Mouse (Mus musculus) neural tube, embryonic 14.5 days (tissue): ENCODE data around the gene D16Ertd472e. TPM values are rescaled to one million over a fixed set of nuclear protein-coding genes. Genes with fewer than 3 reads are reported as not detected.
"Not testable (repeated sequence)": the region's sequence is repeated elsewhere in the genome, so short reads cannot be mapped to it uniquely, and the experiment has no call there.

Experiments used
- ATAC-seq: fragments of 200-750 bp; cut with Nextera tagmentation; 2 replicates; pipeline ENCODE4 v1.8.0; 2017; ENCODE audit warnings: low read depth, mild to moderate bottlenecking, moderate TSS enrichment, moderate library complexity
- H3K27ac ChIP-seq: fragments of 300-500 bp; sonication (generic); 2 replicates; pipeline ENCODE4 v1.5.1; 2014; ENCODE audit warnings: low read depth, mild to moderate bottlenecking, control low read depth, low read length, moderate library complexity, mixed read lengths
- H3K27me3 ChIP-seq: fragments of 300-500 bp; sonication (generic); 2 replicates; pipeline ENCODE4 v1.6.1; 2014; ENCODE audit warnings: low read length; ENCODE audit not compliant: control insufficient read depth, insufficient read depth
- H3K36me3 ChIP-seq: fragments of 300-500 bp; sonication (generic); 2 replicates; pipeline ENCODE4 v1.6.1; 2014; ENCODE audit warnings: low read length, mixed read lengths; ENCODE audit not compliant: control insufficient read depth, insufficient read depth
- H3K4me1 ChIP-seq: fragments of 300-500 bp; sonication (generic); 2 replicates; pipeline ENCODE4 v1.6.1; 2014; ENCODE audit warnings: low read length; ENCODE audit not compliant: control insufficient read depth, insufficient read depth
- H3K4me2 ChIP-seq: fragments of 300-500 bp; sonication (generic); 2 replicates; pipeline ENCODE4 v1.6.1; 2014; ENCODE audit warnings: mild to moderate bottlenecking, low read depth, low read length, control low read depth
- H3K4me3 ChIP-seq: fragments of 300-500 bp; sonication (generic); 2 replicates; pipeline ENCODE4 v1.5.1; 2014; ENCODE audit warnings: low read depth, low read length, control low read depth, mixed read lengths
- H3K9ac ChIP-seq: fragments of 300-500 bp; sonication (generic); replicated peaks from 2 replicates; pipeline ENCODE4 v1.6.1; 2014; ENCODE audit warnings: low read depth, mild to moderate bottlenecking, control low read depth, low read length, mixed read lengths
- H3K9me3 ChIP-seq: fragments of 300-500 bp; sonication (generic); 2 replicates; pipeline ENCODE4 v1.6.1; 2016; ENCODE audit warnings: low read length; ENCODE audit not compliant: control insufficient read depth
- WGBS: fragments of 180-500 bp; shearing (Covaris S2); extraction: QIAGEN DNeasy Blood & Tissue Kit; methylation state at CpG from one replicate; pipeline ENCODE4 v1.1.7; 2014; 5-methylcytosine and 5-hydroxymethylcytosine counted together
- polyA plus RNA-seq: library from polyadenylated mRNA; unstranded; fragments of >200 nt; fragmentation: Nextera tagmentation; extraction: Ambion mirVana; gene quantifications from 2 replicates; pipeline ENCODE4 v1.2.1, GENCODE M21; 2014

The D16Ertd472e gene
- polyA plus RNA-seq, 1 experiment from 2014 or later: 8.2 TPM

DNA sequence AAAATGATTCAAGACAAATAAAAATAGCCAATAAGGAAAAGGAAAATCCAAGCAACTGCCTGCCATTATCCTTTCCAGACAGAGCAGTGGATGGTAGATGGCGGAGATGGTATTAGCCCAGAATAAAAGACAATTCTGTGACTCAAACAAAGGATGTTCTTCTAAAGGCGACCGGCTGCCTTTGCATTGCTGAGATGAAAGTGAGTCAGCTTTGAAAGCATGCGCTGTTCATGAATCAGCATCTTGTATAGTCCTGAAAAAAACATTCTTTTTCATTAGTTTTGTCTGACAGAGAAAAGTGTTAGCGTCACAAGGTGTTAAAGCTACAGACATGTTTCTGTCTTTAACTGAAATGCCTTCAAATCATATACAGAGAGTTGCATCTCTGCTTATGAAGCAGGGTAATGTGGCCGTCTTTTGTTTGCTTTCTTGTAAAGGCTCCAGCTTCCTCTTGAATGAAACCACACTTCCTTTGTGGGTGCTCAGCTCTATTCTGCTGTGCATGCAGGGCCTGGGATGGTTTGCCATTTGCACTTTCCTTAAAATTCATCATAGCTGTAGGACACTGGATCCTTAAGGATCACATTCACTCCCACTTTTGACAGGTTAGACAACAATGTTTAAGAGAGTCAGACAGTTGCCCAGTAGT is 44.4 kb downstream of the D16Ertd472e start:
- H3K9ac ChIP-seq: no peak overlapping the region
- 35% methylated on average over 6 of the region's 6 CpGs for WGBS
- no peaks in the 10 kb centered on the region for H3K9me3 ChIP-seq
- H3K4me2 ChIP-seq: no peak overlapping the region
- H3K4me3 ChIP-seq: no peak overlapping the region
- no peaks in the 10 kb centered on the region for H3K27me3 ChIP-seq
- no peak for ATAC-seq
- H3K36me3 ChIP-seq: no peaks in the 10 kb centered on the region
- no peaks in the 10 kb centered on the region for H3K4me1 ChIP-seq
- H3K27ac ChIP-seq: no peak overlapping the region

DNA sequence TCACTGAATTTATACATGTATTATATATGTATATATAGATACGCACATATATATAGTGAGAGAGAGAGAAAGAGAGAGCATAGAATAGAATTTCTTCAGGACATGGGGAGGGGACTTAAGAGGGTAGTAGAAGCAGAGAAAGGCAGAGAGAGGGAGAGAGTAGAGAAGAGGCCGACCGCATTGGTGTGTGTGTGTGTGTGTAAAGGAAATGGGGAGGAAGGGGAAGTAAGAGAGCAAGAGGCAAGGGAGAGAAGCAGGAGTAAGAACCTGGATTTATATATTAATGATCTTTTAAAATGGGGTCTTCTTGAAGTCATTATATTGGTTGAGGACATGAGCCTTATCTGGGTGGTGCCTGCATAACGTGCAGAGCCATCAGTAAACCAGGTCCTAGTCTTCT is 53.5 kb downstream of the D16Ertd472e start:
- H3K36me3 ChIP-seq: no peaks in the 10 kb centered on the region
- no peaks in the 10 kb centered on the region for H3K4me1 ChIP-seq
- H3K27me3 ChIP-seq: no peaks in the 10 kb centered on the region
- H3K4me3 ChIP-seq: no peak overlapping the region
- no peak for ATAC-seq
- no peaks in the 10 kb centered on the region for H3K9me3 ChIP-seq
- 95% methylated on average over 4 of the region's 4 CpGs for WGBS
- H3K4me2 ChIP-seq: no peak overlapping the region
- H3K27ac ChIP-seq: no peak overlapping the region
- H3K9ac ChIP-seq: no peak overlapping the region

DNA sequence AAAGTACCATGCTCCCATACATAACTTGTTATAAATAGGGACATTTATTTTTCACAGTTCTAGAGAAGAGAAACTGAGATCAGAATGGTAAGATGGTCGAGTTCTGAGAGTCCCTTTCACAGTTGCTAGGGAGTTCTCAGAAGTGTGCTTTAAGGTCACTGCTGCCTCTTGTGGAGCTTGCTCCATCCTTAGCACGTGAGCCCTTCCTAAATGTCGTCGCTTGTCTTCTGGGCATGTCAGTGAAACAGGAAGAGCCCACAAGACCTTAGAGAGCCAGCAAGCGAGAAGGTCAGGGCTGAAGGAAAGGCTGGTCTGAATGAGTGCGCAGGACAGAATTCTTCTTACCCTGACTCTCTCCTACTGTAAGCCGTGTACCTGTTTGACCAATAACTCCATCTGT is 57.8 kb downstream of the D16Ertd472e start:
- Histone ChIP-seq H3K4me3 (no peak overlapping the region), H3K27me3 (no peaks in the 10 kb centered on the region), H3K4me2 (no peak overlapping the region), H3K9ac (no peak overlapping the region), H3K36me3 (no peaks in the 10 kb centered on the region), H3K4me1 (no peaks in the 10 kb centered on the region), H3K9me3 (no peaks in the 10 kb centered on the region), H3K27ac (no peak overlapping the region)
- ATAC-seq: no peak
- 76% methylated on average over 7 of the region's 7 CpGs for WGBS

DNA sequence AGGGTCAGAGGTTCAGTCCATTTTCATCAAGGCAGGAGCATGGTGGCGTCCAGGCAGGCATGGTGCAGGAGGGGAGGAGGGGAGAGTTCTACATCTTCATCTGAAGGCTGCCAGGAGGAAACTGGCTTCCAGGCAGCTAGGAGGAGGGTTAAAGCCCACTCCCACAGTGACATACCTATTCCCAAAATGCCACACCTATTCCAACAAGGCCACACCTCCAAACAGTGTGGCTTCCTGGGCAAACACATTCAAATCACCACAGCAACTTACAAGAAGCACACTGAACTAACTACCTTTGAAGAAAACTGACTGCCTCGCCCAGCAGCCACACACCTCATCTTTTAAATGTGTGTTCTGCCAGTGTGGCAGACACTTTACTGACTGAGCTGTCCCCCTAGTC is 59.3 kb downstream of the D16Ertd472e start:
- H3K36me3 ChIP-seq: no peaks in the 10 kb centered on the region
- WGBS: 88% methylated on average over 2 of the region's 2 CpGs

DNA sequence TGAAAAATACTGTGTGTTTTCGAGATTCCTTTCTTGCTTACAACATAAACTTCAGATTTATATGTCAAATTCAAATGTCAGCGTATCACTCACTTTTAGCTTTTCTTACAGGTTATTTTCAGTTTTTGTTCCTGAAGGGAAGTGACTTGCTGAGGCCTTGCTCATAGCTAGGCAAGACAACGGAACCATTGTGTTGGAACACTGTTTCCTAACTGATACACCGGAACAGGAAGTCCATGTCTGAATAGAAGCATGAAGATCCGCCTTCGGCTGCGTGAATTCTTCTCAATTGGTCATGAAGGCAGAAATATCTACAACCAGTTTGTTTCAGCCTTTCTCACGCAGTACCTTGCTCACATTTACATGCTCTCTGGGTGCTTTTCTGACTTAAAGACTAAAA is 65.0 kb downstream of the D16Ertd472e start:
- no peak overlapping the region for H3K4me2 ChIP-seq
- H3K9ac ChIP-seq: no peak overlapping the region
- no peak for ATAC-seq
- H3K36me3 ChIP-seq: no peaks in the 10 kb centered on the region
- H3K4me3 ChIP-seq: no peak overlapping the region
- no peak overlapping the region for H3K27ac ChIP-seq
- no peaks in the 10 kb centered on the region for H3K9me3 ChIP-seq
- 90% methylated on average over 8 of the region's 8 CpGs for WGBS
- H3K27me3 ChIP-seq: no peaks in the 10 kb centered on the region
- no peaks in the 10 kb centered on the region for H3K4me1 ChIP-seq

More for the DNA sequence above, 59.3 kb downstream of the D16Ertd472e start:
- Histone ChIP-seq H3K9ac (no peak overlapping the region), H3K4me1 (no peaks in the 10 kb centered on the region), H3K4me2 (no peak overlapping the region), H3K9me3 (no peaks in the 10 kb centered on the region), H3K4me3 (no peak overlapping the region), H3K27ac (no peak overlapping the region), H3K27me3 (no peaks in the 10 kb centered on the region)
- ATAC-seq: no peak

DNA sequence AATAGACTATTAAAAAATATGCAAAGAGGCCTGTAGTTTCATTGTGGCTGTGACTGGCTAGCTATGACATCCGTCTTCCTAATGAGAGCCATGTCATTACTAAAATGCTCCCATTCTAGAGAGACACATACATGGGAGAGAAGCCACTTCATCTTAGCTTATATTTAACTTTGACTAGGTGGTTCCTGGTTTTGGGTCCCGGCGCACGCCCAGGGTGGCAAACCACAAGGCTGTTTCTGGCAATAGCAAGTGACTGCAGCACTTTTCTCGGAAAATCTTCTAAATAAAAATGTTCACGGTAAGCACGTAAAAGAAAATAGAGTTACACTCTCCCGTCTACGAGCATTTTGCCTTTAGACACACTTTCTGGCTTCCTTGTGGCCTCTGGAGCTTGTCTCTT is 74.0 kb downstream of the D16Ertd472e start:
- 90% methylated on average over 9 of the region's 9 CpGs for WGBS
- Histone ChIP-seq H3K4me3 (no peak overlapping the region), H3K4me2 (no peak overlapping the region), H3K27ac (no peak overlapping the region), H3K4me1 (no peaks in the 10 kb centered on the region), H3K9ac (no peak overlapping the region), H3K36me3 (no peaks in the 10 kb centered on the region), H3K27me3 (no peaks in the 10 kb centered on the region), H3K9me3 (no peaks in the 10 kb centered on the region)
- no peak for ATAC-seq

DNA sequence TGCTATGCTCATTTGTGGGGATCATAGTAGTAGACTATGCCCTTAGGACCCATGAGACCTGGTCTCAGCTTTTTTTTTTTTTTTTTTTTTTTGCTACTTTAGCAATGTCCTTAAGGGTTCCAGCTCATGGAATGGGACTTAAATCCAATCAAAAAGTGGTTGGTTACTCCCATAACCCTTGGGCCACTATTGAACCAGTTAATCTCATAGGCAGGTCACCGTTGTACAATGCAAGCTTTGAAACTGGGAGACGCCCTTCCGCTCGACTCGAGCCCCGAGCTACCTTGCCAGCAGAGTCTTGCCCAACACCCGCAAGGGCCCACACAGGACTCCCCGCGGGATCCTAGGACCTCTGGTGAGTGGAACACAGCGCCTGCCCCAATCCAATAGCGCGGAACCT is 83.8 kb downstream of the D16Ertd472e start:
- over 99% methylated on average over 11 of the region's 12 CpGs for WGBS
- H3K27ac ChIP-seq, H3K9ac ChIP-seq, H3K4me3 ChIP-seq, H3K4me1 ChIP-seq, H3K27me3 ChIP-seq, H3K4me2 ChIP-seq, H3K9me3 ChIP-seq, ATAC-seq, H3K36me3 ChIP-seq: not testable (repeated sequence)

DNA sequence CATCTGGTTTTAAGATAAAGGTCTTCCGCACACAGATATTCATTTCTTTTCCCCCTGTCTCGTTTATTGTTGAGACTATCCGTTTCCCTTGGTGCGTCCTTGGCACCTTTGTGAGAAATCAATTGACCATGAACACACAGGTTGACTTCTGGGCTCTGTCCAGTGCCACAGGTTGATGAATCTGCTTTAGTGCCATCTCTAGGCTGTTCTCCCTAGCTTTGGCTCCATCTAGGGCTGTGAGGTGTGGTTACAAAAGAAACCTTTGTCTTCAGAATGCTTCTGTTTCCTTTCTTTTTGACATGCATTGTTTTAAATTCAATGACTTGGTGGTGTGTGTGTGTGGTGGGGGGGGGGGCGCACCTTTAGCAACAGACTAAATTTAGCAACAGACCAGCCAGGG is 85.7 kb downstream of the D16Ertd472e start:
- H3K4me2 ChIP-seq: no peak overlapping the region
- no peak overlapping the region for H3K9ac ChIP-seq
- WGBS: 60% methylated on average over 5 of the region's 5 CpGs
- H3K27ac ChIP-seq: no peak overlapping the region
- H3K27me3 ChIP-seq: no peaks in the 10 kb centered on the region
- H3K4me1 ChIP-seq: no peaks in the 10 kb centered on the region
- H3K36me3 ChIP-seq: no peaks in the 10 kb centered on the region
- no peaks in the 10 kb centered on the region for H3K9me3 ChIP-seq
- no peak overlapping the region for H3K4me3 ChIP-seq
- no peak for ATAC-seq
